Mouse (Mus musculus): ENCODE results near the gene Mapkapk5. TPM values are rescaled to one million over a fixed set of nuclear protein-coding genes. Genes with fewer than 3 reads are reported as not detected.

The Mapkapk5 gene
- total RNA-seq, 2 experiments from 2014 or later: 78.6 to 79.8 TPM

GRCm38 (mm10) chr5:121569881-121570420, 24.2 kb upstream of the Mapkapk5 start:
- intact Hi-C loops (cut with DNase I): no loop called here
- DNase-seq (ENCODE audit: extremely low spot score in 1 of 2, low spot score in 2 of 2): no peak

GRCm38 (mm10) chr5:121566035-121566681, 20.5 kb upstream of the Mapkapk5 start:
- DNase-seq (ENCODE audit: extremely low spot score in 1 of 2, low spot score in 2 of 2): no peak
- intact Hi-C loops (cut with DNase I): no loop called here

- DNase-seq (ENCODE audit: extremely low spot score in 1 of 2, low spot score in 2 of 2): peak; percentile 82 to 91
- intact Hi-C loops (cut with DNase I): no loop called here
These were observed 18.8 kb upstream of the Mapkapk5 start for GRCm38 (mm10) chr5:121564468-121564895.

GRCm38 (mm10) chr5:121562436-121562835, 16.7 kb upstream of the Mapkapk5 start:
- intact Hi-C loops (cut with DNase I): no loop called here

GRCm38 (mm10) chr5:121549196-121549595, 3.5 kb upstream of the Mapkapk5 start:
- intact Hi-C loops (cut with DNase I): no loop called here
- DNase-seq (ENCODE audit: extremely low spot score in 1 of 2, low spot score in 2 of 2): no peak

More at GRCm38 (mm10) chr5:121562436-121562835, 16.7 kb upstream of the Mapkapk5 start:
- DNase-seq (ENCODE audit: extremely low spot score in 1 of 2, low spot score in 2 of 2): no peak

GRCm38 (mm10) chr5:121547084-121547483, 1.4 kb upstream of the Mapkapk5 start:
- DNase-seq (ENCODE audit: extremely low spot score in 1 of 2, low spot score in 2 of 2): no peak
- intact Hi-C loops (cut with DNase I): loop anchor here (2.0 kb wide), 1 partner anchor 56 kb away; no protein-coding TSS in a partner anchor

- intact Hi-C loops (cut with DNase I): loop anchor here (2.0 kb wide), 1 partner anchor 56 kb away; no protein-coding TSS in a partner anchor
These were observed 808 bp upstream of the Mapkapk5 start for GRCm38 (mm10) chr5:121546530-121546895.

GRCm38 (mm10) chr5:121544910-121545792, 554 bp downstream of the Mapkapk5 start, which contains the start of the genes Adam1a and Gm42878:
Gene Adam1a, minus strand, starts transcription at chr5:121545482.
Gene Gm42878, minus strand, starts transcription at chr5:121545482.
- intact Hi-C loops (cut with DNase I): no loop called here
- DNase-seq (ENCODE audit: extremely low spot score in 1 of 2, low spot score in 2 of 2): peak in 1 of 2 experiments; percentile 65

More at GRCm38 (mm10) chr5:121546530-121546895, 808 bp upstream of the Mapkapk5 start:
- DNase-seq (ENCODE audit: extremely low spot score in 1 of 2, low spot score in 2 of 2): peak; percentile 34 to 77

GRCm38 (mm10) chr5:121543370-121543769, 2.3 kb downstream of the Mapkapk5 start:
- DNase-seq (ENCODE audit: extremely low spot score in 1 of 2, low spot score in 2 of 2): no peak
- intact Hi-C loops (cut with DNase I): no loop called here

- intact Hi-C loops (cut with DNase I): no loop called here
- no peak for DNase-seq (ENCODE audit: extremely low spot score in 1 of 2, low spot score in 2 of 2)
These were observed 4.5 kb downstream of the Mapkapk5 start for GRCm38 (mm10) chr5:121541235-121541634.

GRCm38 (mm10) chr5:121540066-121540465, 5.6 kb downstream of the Mapkapk5 start:
- no peak for DNase-seq (ENCODE audit: extremely low spot score in 1 of 2, low spot score in 2 of 2)
- intact Hi-C loops (cut with DNase I): no loop called here

GRCm38 (mm10) chr5:121537588-121537987, 8.1 kb downstream of the Mapkapk5 start:
- intact Hi-C loops (cut with DNase I): no loop called here
- no peak for DNase-seq (ENCODE audit: extremely low spot score in 1 of 2, low spot score in 2 of 2)

- intact Hi-C loops (cut with DNase I): no loop called here
- DNase-seq (ENCODE audit: extremely low spot score in 1 of 2, low spot score in 2 of 2): no peak
These were observed 8.7 kb downstream of the Mapkapk5 start for GRCm38 (mm10) chr5:121536921-121537555.

- intact Hi-C loops (cut with DNase I): no loop called here
- DNase-seq (ENCODE audit: extremely low spot score in 1 of 2, low spot score in 2 of 2): no peak
These were observed 10.6 kb downstream of the Mapkapk5 start for GRCm38 (mm10) chr5:121535116-121535515.

GRCm38 (mm10) chr5:121534521-121534920, 11.2 kb downstream of the Mapkapk5 start:
- intact Hi-C loops (cut with DNase I): no loop called here
- DNase-seq (ENCODE audit: extremely low spot score in 1 of 2, low spot score in 2 of 2): no peak

- DNase-seq (ENCODE audit: extremely low spot score in 1 of 2, low spot score in 2 of 2): peak in 1 of 2 experiments; percentile 50
- intact Hi-C loops (cut with DNase I): no loop called here
These were observed 18.7 kb downstream of the Mapkapk5 start for GRCm38 (mm10) chr5:121526961-121527360.

GRCm38 (mm10) chr5:121526526-121526925, 19.2 kb downstream of the Mapkapk5 start:
- no peak for DNase-seq (ENCODE audit: extremely low spot score in 1 of 2, low spot score in 2 of 2)
- intact Hi-C loops (cut with DNase I): no loop called here

GRCm38 (mm10) chr5:121525774-121526450, 19.8 kb downstream of the Mapkapk5 start:
- peak in 1 of 2 experiments; percentile 17 for DNase-seq (ENCODE audit: extremely low spot score in 1 of 2, low spot score in 2 of 2)
- intact Hi-C loops (cut with DNase I): no loop called here

Data from left cerebral cortex, postnatal 10 days (tissue).